Mouse (Mus musculus) kidney, embryonic 16.5 days (tissue): ENCODE measurements around the gene Ipmk. TPM values are rescaled to one million over a fixed set of nuclear protein-coding genes. Genes with fewer than 3 reads are reported as not detected.
A peak's percentile ranks its signal among the peaks of the same experiment; 100 is the strongest.

Experiments
- ATAC-seq: fragments of 200-750 bp; cut with Nextera tagmentation; 2 replicates; pipeline ENCODE4 v1.8.0; 2017; ENCODE audit warnings: moderate TSS enrichment; ENCODE audit not compliant: low FRiP score, low TSS enrichment
- H3K27ac ChIP-seq: fragments of 300-500 bp; sonication (generic); 2 replicates; pipeline ENCODE4 v1.5.1; 2014; ENCODE audit warnings: low read length
- H3K27me3 ChIP-seq: fragments of 300-500 bp; sonication (generic); 2 replicates; pipeline ENCODE4 v1.6.1; 2014; ENCODE audit warnings: low read length, control low read depth, mixed read lengths; ENCODE audit not compliant: insufficient read depth
- H3K36me3 ChIP-seq: fragments of 300-500 bp; sonication (generic); 2 replicates; pipeline ENCODE4 v1.6.1; 2014; ENCODE audit warnings: low read length, control low read depth, mixed read lengths; ENCODE audit not compliant: insufficient read depth
- H3K4me1 ChIP-seq: fragments of 300-500 bp; sonication (generic); 2 replicates; pipeline ENCODE4 v1.6.1; 2014; ENCODE audit warnings: low read length, control low read depth, mixed read lengths; ENCODE audit not compliant: insufficient read depth
- H3K4me2 ChIP-seq: fragments of 300-500 bp; sonication (generic); replicated peaks from 2 replicates; pipeline ENCODE4 v1.6.1; 2014; ENCODE audit warnings: low read depth, low read length
- H3K4me3 ChIP-seq: fragments of 300-500 bp; sonication (generic); 2 replicates; pipeline ENCODE4 v1.5.1; 2014; ENCODE audit warnings: mild to moderate bottlenecking, low read length
- H3K9ac ChIP-seq: fragments of 300-500 bp; sonication (generic); replicated peaks from 2 replicates; pipeline ENCODE4 v1.6.1; 2014; ENCODE audit warnings: low read length
- H3K9me3 ChIP-seq: fragments of 300-500 bp; sonication (generic); 2 replicates; pipeline ENCODE4 v1.6.1; 2016; ENCODE audit warnings: low read length, control low read depth
- WGBS: fragments of 180-500 bp; shearing (Covaris S2); extraction: QIAGEN DNeasy Blood & Tissue Kit; methylation state at CpG from one replicate; pipeline ENCODE4 v1.1.7; 2014; 5-methylcytosine and 5-hydroxymethylcytosine counted together
- polyA plus RNA-seq: library from polyadenylated mRNA; unstranded; fragments of >200 nt; fragmentation: Nextera tagmentation; extraction: Ambion mirVana; gene quantifications from 2 replicates; pipeline ENCODE4 v1.2.1, GENCODE M21; 2015

Gene Ipmk
- polyA plus RNA-seq, 1 experiment from 2014 or later: 15.6 TPM

GRCm38 (mm10) chr10:71346106-71346505 lies 1.5 kb upstream of the Ipmk start:
- H3K27me3 ChIP-seq: no peaks in the 10 kb centered on the region
- H3K9me3 ChIP-seq: no peaks in the 10 kb centered on the region
- no peaks in the 10 kb centered on the region for H3K36me3 ChIP-seq
- H3K27ac ChIP-seq: no peak overlapping the region
- no peak for ATAC-seq
- 62% methylated on average over 2 of the region's 2 CpGs for WGBS
- no peak overlapping the region for H3K4me2 ChIP-seq
- no peak overlapping the region for H3K4me3 ChIP-seq
- H3K4me1 ChIP-seq: peaks cover 39% of the 10 kb centered on the region
- no peak overlapping the region for H3K9ac ChIP-seq

GRCm38 (mm10) chr10:71346722-71347508 lies 648 bp upstream of the Ipmk start:
- WGBS: 8% methylated on average over 13 of the region's 13 CpGs
- Histone ChIP-seq H3K27me3 (no peaks in the 10 kb centered on the region), H3K4me3 (peak overlapping the region; percentile 91), H3K4me1 (peaks cover 37% of the 10 kb centered on the region), H3K27ac (peak overlapping the region; percentile 85), H3K9ac (peak overlapping the region; percentile 92), H3K9me3 (no peaks in the 10 kb centered on the region), H3K36me3 (0 out of 2 replicates have a peak, but pooled peaks cover 4% of the 10 kb centered on the region), H3K4me2 (peak overlapping the region; percentile 91)
- no peak for ATAC-seq

- Histone ChIP-seq H3K27me3 (no peaks in the 10 kb centered on the region), H3K4me3 (peak overlapping the region; percentile 91), H3K27ac (peak overlapping the region; percentile 85), H3K4me2 (peak overlapping the region; percentile 91), H3K9me3 (no peaks in the 10 kb centered on the region), H3K36me3 (0 out of 2 replicates have a peak, but pooled peaks cover 4% of the 10 kb centered on the region), H3K9ac (peak overlapping the region; percentile 92), H3K4me1 (peaks cover 32% of the 10 kb centered on the region)
- WGBS: under 1% methylated on average over 36 of the region's 48 CpGs
- peak; percentile 58 for ATAC-seq
Observed at GRCm38 (mm10) chr10:71347964-71348636, 537 bp downstream of the Ipmk start.

GRCm38 (mm10) chr10:71348637-71349280 lies 1.2 kb downstream of the Ipmk start:
- Histone ChIP-seq H3K27ac (peak overlapping the region; percentile 85; the same call in 1 of the 2 replicates), H3K9ac (peak overlapping the region; percentile 92), H3K9me3 (no peaks in the 10 kb centered on the region), H3K4me1 (peaks cover 31% of the 10 kb centered on the region), H3K4me3 (peak overlapping the region; percentile 91), H3K27me3 (no peaks in the 10 kb centered on the region), H3K4me2 (peak overlapping the region; percentile 91), H3K36me3 (0 out of 2 replicates have a peak, but pooled peaks cover 4% of the 10 kb centered on the region)
- WGBS: 13% methylated on average over 16 of the region's 16 CpGs
- no peak for ATAC-seq

- no peak overlapping the region for H3K27ac ChIP-seq
- H3K27me3 ChIP-seq: no peaks in the 10 kb centered on the region
- peak overlapping the region; percentile 92; the same call in 1 of the 2 replicates for H3K9ac ChIP-seq
- H3K36me3 ChIP-seq: 0 out of 2 replicates have a peak, but pooled peaks cover 4% of the 10 kb centered on the region
- no peak for ATAC-seq
- H3K9me3 ChIP-seq: no peaks in the 10 kb centered on the region
- 86% methylated on average over 1 of the region's 1 CpGs for WGBS
- peaks cover 29% of the 10 kb centered on the region for H3K4me1 ChIP-seq
- H3K4me3 ChIP-seq: peak overlapping the region; percentile 91
- peak overlapping the region; percentile 91 for H3K4me2 ChIP-seq
Observed at GRCm38 (mm10) chr10:71349290-71349689, 1.7 kb downstream of the Ipmk start.

- ATAC-seq: no peak
Observed at GRCm38 (mm10) chr10:71351301-71351700, 3.7 kb downstream of the Ipmk start.

GRCm38 (mm10) chr10:71353850-71354249 lies 6.3 kb downstream of the Ipmk start:
- Histone ChIP-seq H3K27ac (no peak overlapping the region), H3K4me1 (peaks cover 19% of the 10 kb centered on the region), H3K9ac (no peak overlapping the region), H3K9me3 (no peaks in the 10 kb centered on the region), H3K4me3 (no peak overlapping the region), H3K27me3 (no peaks in the 10 kb centered on the region), H3K36me3 (0 out of 2 replicates have a peak, but pooled peaks cover 4% of the 10 kb centered on the region), H3K4me2 (no peak overlapping the region)
- WGBS: 69% methylated on average over 9 of the region's 9 CpGs
- ATAC-seq: no peak

More at GRCm38 (mm10) chr10:71351301-71351700, 3.7 kb downstream of the Ipmk start:
- 96% methylated on average over 7 of the region's 7 CpGs for WGBS
- Histone ChIP-seq H3K9ac (no peak overlapping the region), H3K27me3 (no peaks in the 10 kb centered on the region), H3K4me1 (peaks cover 27% of the 10 kb centered on the region), H3K9me3 (no peaks in the 10 kb centered on the region), H3K4me3 (no peak overlapping the region), H3K27ac (no peak overlapping the region), H3K4me2 (no peak overlapping the region), H3K36me3 (0 out of 2 replicates have a peak, but pooled peaks cover 4% of the 10 kb centered on the region)

GRCm38 (mm10) chr10:71354947-71355346 lies 7.4 kb downstream of the Ipmk start:
- WGBS: 82% methylated on average over 12 of the region's 12 CpGs

GRCm38 (mm10) chr10:71361044-71361443 lies 13.5 kb downstream of the Ipmk start:
- Histone ChIP-seq H3K27ac (no peak overlapping the region), H3K4me3 (no peak overlapping the region), H3K9ac (no peak overlapping the region), H3K36me3 (peaks cover 6% of the 10 kb centered on the region; the same call in 1 of the 2 replicates), H3K4me1 (peaks cover 18% of the 10 kb centered on the region; the same call in 1 of the 2 replicates), H3K4me2 (no peak overlapping the region), H3K27me3 (no peaks in the 10 kb centered on the region), H3K9me3 (no peaks in the 10 kb centered on the region)
- WGBS: 60% methylated on average over 7 of the region's 7 CpGs
- ATAC-seq: no peak

More at GRCm38 (mm10) chr10:71354947-71355346, 7.4 kb downstream of the Ipmk start:
- Histone ChIP-seq H3K27me3 (no peaks in the 10 kb centered on the region), H3K4me1 (peaks cover 8% of the 10 kb centered on the region), H3K9me3 (no peaks in the 10 kb centered on the region), H3K27ac (no peak overlapping the region), H3K36me3 (0 out of 2 replicates have a peak, but pooled peaks cover 4% of the 10 kb centered on the region), H3K9ac (no peak overlapping the region), H3K4me2 (no peak overlapping the region), H3K4me3 (no peak overlapping the region)
- no peak for ATAC-seq
